Mouse (Mus musculus) myocyte (in vitro differentiated cells): ENCODE results near the gene Syt15. TPM values are rescaled to one million over a fixed set of nuclear protein-coding genes. Genes with fewer than 3 reads are reported as not detected.
"Not testable (repeated sequence)": the region's sequence is repeated elsewhere in the genome, so short reads cannot be mapped to it uniquely, and the experiment has no call there.

Source experiments
- H3K27me3 ChIP-seq: one replicate; pipeline ENCODE4 v1.6.1; 2011; ENCODE audit not compliant: control insufficient read depth, insufficient read depth, insufficient read length
- H3K36me3 ChIP-seq: one replicate; pipeline ENCODE4 v1.6.1; 2011; ENCODE audit not compliant: control insufficient read depth, insufficient read depth
- H3K4me2 ChIP-seq: one replicate; pipeline ENCODE4 v1.6.1; 2011; ENCODE audit warnings: low read depth, control low read depth
- H3K4me3 ChIP-seq: one replicate; pipeline ENCODE4 v1.5.1; 2011; ENCODE audit warnings: mild to moderate bottlenecking, control low read depth, moderate library complexity
- H3K79me2 ChIP-seq: one replicate; pipeline ENCODE4 v1.6.1; 2011; ENCODE audit not compliant: control insufficient read depth, insufficient read depth
- H3ac ChIP-seq: one replicate; pipeline ENCODE4 v1.6.1; 2011; ENCODE audit not compliant: control insufficient read depth, insufficient read length
- CEBPB ChIP-seq: IDR thresholded peaks from 2 replicates; pipeline ENCODE4 v1.6.1; 2011; ENCODE audit warnings: mild to moderate bottlenecking, moderate library complexity; ENCODE audit not compliant: poor library complexity, insufficient read depth, severe bottlenecking
- E2F4 ChIP-seq: IDR thresholded peaks from one replicate; pipeline ENCODE4 v1.6.1; 2011; ENCODE audit warnings: mild to moderate bottlenecking, control low read depth, moderate library complexity; ENCODE audit not compliant: insufficient read depth
- MAX ChIP-seq: IDR thresholded peaks from one replicate; pipeline ENCODE4 v1.6.1; 2011; ENCODE audit warnings: low read depth, mild to moderate bottlenecking, control low read depth
- MYOD1 ChIP-seq, 3 experiments: IDR thresholded peaks; one replicate each; pipeline ENCODE4 v1.6.1; 2011; ENCODE audit warnings: control low read depth in 2 of 3, low read depth in 2 of 3, mild to moderate bottlenecking in 2 of 3, moderate library complexity in 1 of 3; ENCODE audit not compliant: insufficient read length in 2 of 3, control insufficient read depth in 1 of 3
- MYOG ChIP-seq, 3 experiments: IDR thresholded peaks; one replicate each; pipeline ENCODE4 v1.6.1; 2011; ENCODE audit warnings: control low read depth in 2 of 3, low read depth in 2 of 3, mild to moderate bottlenecking in 2 of 3; ENCODE audit not compliant: insufficient read length in 2 of 3, control insufficient read depth in 1 of 3, insufficient read depth in 1 of 3
- POLR2A ChIP-seq: IDR thresholded peaks from one replicate; pipeline ENCODE4 v1.6.1; 2011; ENCODE audit warnings: low read depth, mild to moderate bottlenecking, control low read depth, moderate library complexity; ENCODE audit not compliant: insufficient read length
- POLR2AphosphoS2 ChIP-seq: IDR thresholded peaks from one replicate; pipeline ENCODE4 v1.6.1; 2011; ENCODE audit warnings: low read depth, control low read depth; ENCODE audit not compliant: insufficient read length
- REST ChIP-seq: IDR thresholded peaks from one replicate; pipeline ENCODE4 v1.6.1; 2011; ENCODE audit warnings: mild to moderate bottlenecking, control low read depth, moderate library complexity; ENCODE audit not compliant: insufficient read depth, insufficient read length
- SRF ChIP-seq: IDR thresholded peaks from one replicate; pipeline ENCODE4 v1.6.1; 2011; ENCODE audit warnings: low read depth; ENCODE audit not compliant: control insufficient read depth, insufficient read length
- TCF12 ChIP-seq: IDR thresholded peaks from one replicate; pipeline ENCODE4 v1.6.1; 2011; ENCODE audit warnings: mild to moderate bottlenecking, control low read depth; ENCODE audit not compliant: poor library complexity, insufficient read depth, severe bottlenecking
- TCF3 ChIP-seq: IDR thresholded peaks from one replicate; pipeline ENCODE4 v1.6.1; 2011; ENCODE audit warnings: low read depth, control low read depth; ENCODE audit not compliant: insufficient read length
- USF1 ChIP-seq: IDR thresholded peaks from one replicate; pipeline ENCODE4 v1.6.1; 2011; ENCODE audit warnings: low read depth, mild to moderate bottlenecking, control low read depth, moderate library complexity
- polyA plus RNA-seq: library from polyadenylated mRNA; unstranded; fragments of >200 nt; fragmentation: generic; extraction: Trizol; gene quantifications from one replicate; pipeline ENCODE4 v1.2.1, GENCODE M21; 2012; ENCODE audit warnings: missing spikeins

The Syt15 gene
- polyA plus RNA-seq, 1 experiment: not detected

GRCm38 (mm10) chr14:34240676-34241075 is 21.3 kb downstream of the Syt15 start:
- Histone ChIP-seq H3K79me2 (no peaks in the 10 kb centered on the region), H3K36me3 (peaks cover 4% of the 10 kb centered on the region), H3K27me3 (no peaks in the 10 kb centered on the region), H3K4me3 (no peak overlapping the region), H3ac (no peak overlapping the region), H3K4me2 (no peak overlapping the region)
- TF ChIP-seq POLR2AphosphoS2 (no peak), POLR2A (no peak), MYOG (IDR thresholded peaks at IDR 0.05; ENCODE audit: control insufficient read depth in 1 of 3, insufficient read depth in 1 of 3, insufficient read length in 2 of 3, low read depth in 2 of 3) (no peak), TCF12 (no peak), REST (no peak), TCF3 (no peak), E2F4 (no peak), MYOD1 (IDR thresholded peaks at IDR 0.05; ENCODE audit: control insufficient read depth in 1 of 3, insufficient read length in 2 of 3, low read depth in 2 of 3) (no peak)

GRCm38 (mm10) chr14:34252470-34253145 is 33.2 kb downstream of the Syt15 start:
- TF ChIP-seq TCF12 (no peak), REST (no peak), E2F4 (no peak), TCF3 (no peak), POLR2A (no peak), POLR2AphosphoS2 (no peak), MYOD1 (IDR thresholded peaks at IDR 0.05; ENCODE audit: control insufficient read depth in 1 of 3, insufficient read length in 2 of 3, low read depth in 2 of 3) (no peak), SRF (no peak)
- no peak overlapping the region for H3K4me2 ChIP-seq
- no peaks in the 10 kb centered on the region for H3K36me3 ChIP-seq
- no peak overlapping the region for H3ac ChIP-seq
- H3K79me2 ChIP-seq: no peaks in the 10 kb centered on the region
- H3K4me3 ChIP-seq: no peak overlapping the region
- no peaks in the 10 kb centered on the region for H3K27me3 ChIP-seq

DNA sequence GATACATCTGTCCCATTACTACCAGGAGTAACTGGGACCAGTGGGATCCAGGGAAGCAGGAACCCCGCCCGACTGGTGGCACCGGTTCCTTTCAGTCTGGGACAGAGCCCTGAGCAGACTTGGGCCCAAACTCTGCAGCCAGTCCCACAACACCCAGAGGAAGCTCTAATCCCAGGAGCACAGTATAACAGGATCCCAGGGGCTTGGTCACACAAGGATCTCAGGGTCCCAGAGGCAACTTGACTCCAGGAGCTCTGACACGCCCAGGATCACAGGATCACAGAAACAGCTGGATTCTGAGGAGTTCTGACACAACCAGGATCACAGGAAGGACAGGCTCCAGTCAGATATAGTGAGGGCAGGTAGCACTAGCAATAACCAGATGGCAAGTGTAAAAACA is 33.9 kb downstream of the Syt15 start:
- H3K36me3 ChIP-seq: no peaks in the 10 kb centered on the region
- no peak overlapping the region for H3K4me2 ChIP-seq
- H3K79me2 ChIP-seq: no peaks in the 10 kb centered on the region
- no peaks in the 10 kb centered on the region for H3K27me3 ChIP-seq
- TF ChIP-seq TCF3: no peak
- no peak for TF ChIP-seq REST
- no peak for TF ChIP-seq MYOD1 (IDR thresholded peaks at IDR 0.05; ENCODE audit: control insufficient read depth in 1 of 3, insufficient read length in 2 of 3, low read depth in 2 of 3)
- TF ChIP-seq POLR2AphosphoS2: no peak
- TF ChIP-seq MYOG (IDR thresholded peaks at IDR 0.05; ENCODE audit: control insufficient read depth in 1 of 3, insufficient read depth in 1 of 3, insufficient read length in 2 of 3, low read depth in 2 of 3): no peak
- no peak for TF ChIP-seq MAX
- TF ChIP-seq USF1: no peak
- TF ChIP-seq POLR2A: no peak
- no peak for TF ChIP-seq TCF12
- no peak for TF ChIP-seq E2F4
- TF ChIP-seq CEBPB: no peak
- no peak for TF ChIP-seq SRF
- no peak overlapping the region for H3ac ChIP-seq
- H3K4me3 ChIP-seq: no peak overlapping the region

DNA sequence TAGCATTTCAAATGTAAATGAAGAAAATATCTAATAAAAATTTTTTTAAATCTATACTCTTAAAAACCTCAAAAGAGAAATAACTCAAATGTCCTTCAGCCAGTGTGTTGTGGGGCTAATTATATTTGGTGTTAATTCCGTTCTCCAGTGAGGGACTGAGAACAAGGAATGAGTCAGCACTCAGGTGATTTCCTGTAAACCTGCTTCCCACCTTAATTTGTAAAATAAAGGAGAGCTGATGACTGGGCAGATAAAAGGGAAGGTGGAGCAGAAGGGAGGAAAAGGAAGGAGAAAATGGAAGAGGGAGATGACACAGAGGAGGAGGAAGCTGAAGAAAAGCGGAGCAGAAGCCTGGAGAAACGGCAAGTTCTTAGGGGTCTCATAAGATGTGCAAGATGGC is 39.1 kb downstream of the Syt15 start:
- H3K79me2 ChIP-seq, H3K27me3 ChIP-seq, H3K4me3 ChIP-seq, H3ac ChIP-seq, H3K4me2 ChIP-seq, H3K36me3 ChIP-seq: not testable (repeated sequence)

DNA sequence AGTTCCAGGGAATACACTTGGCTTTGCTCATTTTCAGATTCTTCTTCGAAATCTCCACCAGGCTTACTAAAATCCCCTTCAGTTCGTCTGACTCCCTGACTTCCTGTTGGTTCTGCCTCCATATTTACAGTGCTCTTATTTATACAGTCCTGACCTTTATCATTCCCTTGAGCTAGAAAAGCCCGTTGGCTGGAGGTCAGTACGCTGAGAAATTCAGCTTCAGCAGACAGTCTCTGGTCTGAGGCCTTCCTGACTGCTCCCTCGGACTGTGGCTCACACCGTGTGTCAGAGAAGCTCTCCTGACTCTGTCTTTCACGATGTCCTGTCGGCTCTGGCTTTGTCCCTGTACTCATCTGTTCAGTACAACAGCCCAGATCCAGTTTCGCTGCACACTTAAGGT is 48.7 kb downstream of the Syt15 start:
- no peak overlapping the region for H3K4me2 ChIP-seq
- no peak overlapping the region for H3ac ChIP-seq
- H3K27me3 ChIP-seq: no peaks in the 10 kb centered on the region
- H3K79me2 ChIP-seq: no peaks in the 10 kb centered on the region
- H3K4me3 ChIP-seq: no peak overlapping the region
- H3K36me3 ChIP-seq: no peaks in the 10 kb centered on the region
- TF ChIP-seq POLR2A (no peak), MAX (no peak), TCF3 (no peak)

DNA sequence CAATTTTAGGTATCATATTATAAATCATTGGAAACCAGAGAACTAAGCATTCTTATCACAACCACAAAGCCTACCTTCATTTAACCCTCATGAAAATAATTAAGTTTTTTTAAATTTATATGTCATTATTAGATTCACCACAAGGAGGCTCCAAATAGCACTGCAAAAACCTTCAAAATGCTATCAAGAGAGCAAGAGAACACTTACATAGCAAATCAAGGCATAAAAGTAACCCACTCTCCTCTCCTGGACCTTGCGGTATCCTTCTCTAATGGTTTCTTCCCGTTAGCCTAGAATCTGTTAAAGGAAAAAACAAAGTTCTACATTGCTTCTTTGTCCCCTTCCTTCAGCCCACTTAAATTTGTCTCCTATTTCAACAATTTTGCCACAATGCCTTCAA is 53.9 kb downstream of the Syt15 start:
- H3K27me3 ChIP-seq: no peaks in the 10 kb centered on the region
- TF ChIP-seq REST (no peak), MAX (no peak), MYOG (IDR thresholded peaks at IDR 0.05; ENCODE audit: control insufficient read depth in 1 of 3, insufficient read depth in 1 of 3, insufficient read length in 2 of 3, low read depth in 2 of 3) (no peak), TCF12 (no peak), POLR2AphosphoS2 (no peak), TCF3 (no peak), CEBPB (no peak), POLR2A (no peak), USF1 (no peak), SRF (no peak), MYOD1 (IDR thresholded peaks at IDR 0.05; ENCODE audit: control insufficient read depth in 1 of 3, insufficient read length in 2 of 3, low read depth in 2 of 3) (no peak), E2F4 (no peak)
- H3K79me2 ChIP-seq: no peaks in the 10 kb centered on the region
- no peak overlapping the region for H3ac ChIP-seq
- no peaks in the 10 kb centered on the region for H3K36me3 ChIP-seq
- no peak overlapping the region for H3K4me2 ChIP-seq
- H3K4me3 ChIP-seq: no peak overlapping the region
